Mouse (Mus musculus) neural tube, embryonic 15.5 days (tissue): ENCODE results near the gene Hsd11b2. TPM values are rescaled to one million over a fixed set of nuclear protein-coding genes. Genes with fewer than 3 reads are reported as not detected.

Source experiments
- ATAC-seq: fragments of 200-750 bp; cut with Nextera tagmentation; 2 replicates; pipeline ENCODE4 v1.8.0; 2017; ENCODE audit warnings: mild to moderate bottlenecking, moderate TSS enrichment, moderate library complexity; ENCODE audit not compliant: low FRiP score
- H3K27ac ChIP-seq: fragments of 300-500 bp; sonication (generic); replicated peaks from 2 replicates; pipeline ENCODE4 v1.5.1; 2015; ENCODE audit warnings: mild to moderate bottlenecking, inconsistent platforms
- H3K27me3 ChIP-seq: fragments of 300-500 bp; sonication (generic); replicated peaks from 2 replicates; pipeline ENCODE4 v1.6.1; 2015; ENCODE audit warnings: inconsistent platforms
- H3K36me3 ChIP-seq: fragments of 300-500 bp; sonication (generic); 2 replicates; pipeline ENCODE4 v1.6.1; 2015; ENCODE audit warnings: inconsistent platforms
- H3K4me1 ChIP-seq: fragments of 300-500 bp; sonication (generic); 2 replicates; pipeline ENCODE4 v1.6.1; 2015; ENCODE audit warnings: inconsistent platforms
- H3K4me2 ChIP-seq: fragments of 300-500 bp; sonication (generic); 2 replicates; pipeline ENCODE4 v1.6.1; 2015; ENCODE audit warnings: inconsistent platforms, mild to moderate bottlenecking, moderate library complexity
- H3K4me3 ChIP-seq: fragments of 300-500 bp; sonication (generic); replicated peaks from 2 replicates; pipeline ENCODE4 v1.5.1; 2015; ENCODE audit warnings: mild to moderate bottlenecking, inconsistent platforms
- H3K9ac ChIP-seq: fragments of 300-500 bp; sonication (generic); replicated peaks from 2 replicates; pipeline ENCODE4 v1.6.1; 2015; ENCODE audit warnings: mild to moderate bottlenecking, inconsistent platforms
- H3K9me3 ChIP-seq: fragments of 300-500 bp; sonication (generic); replicated peaks from 2 replicates; pipeline ENCODE4 v1.6.1; 2016; ENCODE audit warnings: inconsistent platforms
- WGBS: fragments of 180-500 bp; shearing (Covaris S2); methylation state at CpG from one replicate; pipeline ENCODE4 v1.1.7; 2015; ENCODE audit warnings: mixed read lengths; 5-methylcytosine and 5-hydroxymethylcytosine counted together
- polyA plus RNA-seq: library from polyadenylated mRNA; unstranded; fragments of >200 nt; fragmentation: Nextera tagmentation; extraction: Ambion mirVana; gene quantifications from 2 replicates; pipeline ENCODE4 v1.2.1, GENCODE M21; 2015

Hsd11b2 gene
- polyA plus RNA-seq, 1 experiment from 2014 or later = 1.1 TPM

GRCm38 (mm10) chr8:105514194-105514593 is 4.4 kb upstream of the Hsd11b2 start:
- no peak overlapping the region for H3K4me3 ChIP-seq
- ATAC-seq = no peak
- H3K4me2 ChIP-seq = no peak overlapping the region
- no peak overlapping the region for H3K27ac ChIP-seq
- no peaks in the 10 kb centered on the region for H3K9me3 ChIP-seq
- 90% methylated on average over 6 of the region's 6 CpGs for WGBS
- H3K36me3 ChIP-seq = no peaks in the 10 kb centered on the region
- peaks cover 22% of the 10 kb centered on the region for H3K27me3 ChIP-seq
- peaks cover 23% of the 10 kb centered on the region for H3K4me1 ChIP-seq
- H3K9ac ChIP-seq = no peak overlapping the region

- H3K4me2 ChIP-seq = no peak overlapping the region
- ATAC-seq = no peak
- H3K4me3 ChIP-seq = no peak overlapping the region
- 89% methylated on average over 5 of the region's 5 CpGs for WGBS
- H3K4me1 ChIP-seq = peaks cover 28% of the 10 kb centered on the region
- H3K27ac ChIP-seq = no peak overlapping the region
- peaks cover 22% of the 10 kb centered on the region for H3K27me3 ChIP-seq
- H3K9me3 ChIP-seq = no peaks in the 10 kb centered on the region
- H3K9ac ChIP-seq = no peak overlapping the region
- no peaks in the 10 kb centered on the region for H3K36me3 ChIP-seq
Measured at GRCm38 (mm10) chr8:105514656-105515055, 3.9 kb upstream of the Hsd11b2 start.

- Histone ChIP-seq H3K27ac (no peak overlapping the region), H3K4me1 (peaks cover 33% of the 10 kb centered on the region), H3K36me3 (0 out of 2 replicates have a peak, but pooled peaks cover under 1% of the 10 kb centered on the region), H3K4me2 (peak overlapping the region; percentile 50), H3K9ac (no peak overlapping the region), H3K27me3 (peaks cover 22% of the 10 kb centered on the region), H3K9me3 (no peaks in the 10 kb centered on the region), H3K4me3 (peak overlapping the region; percentile 15; the same call in 1 of the 2 replicates)
- ATAC-seq = peak; percentile 48; the same call in 1 of the 2 replicates
- WGBS = 9% methylated on average over 12 of the region's 12 CpGs
Measured at GRCm38 (mm10) chr8:105516018-105516645, 2.4 kb upstream of the Hsd11b2 start.

GRCm38 (mm10) chr8:105517346-105517745 is 1.2 kb upstream of the Hsd11b2 start:
- no peak overlapping the region for H3K4me2 ChIP-seq
- no peak for ATAC-seq
- H3K4me1 ChIP-seq = peaks cover 35% of the 10 kb centered on the region
- H3K36me3 ChIP-seq = 0 out of 2 replicates have a peak, but pooled peaks cover 3% of the 10 kb centered on the region
- H3K27ac ChIP-seq = no peak overlapping the region
- no peak overlapping the region for H3K9ac ChIP-seq
- no peak overlapping the region for H3K4me3 ChIP-seq
- H3K9me3 ChIP-seq = no peaks in the 10 kb centered on the region
- H3K27me3 ChIP-seq = peaks cover 22% of the 10 kb centered on the region
- 51% methylated on average over 8 of the region's 8 CpGs for WGBS

GRCm38 (mm10) chr8:105519591-105519990 is 1.0 kb downstream of the Hsd11b2 start:
- ATAC-seq = no peak
- Histone ChIP-seq H3K4me1 (peaks cover 35% of the 10 kb centered on the region), H3K9ac (no peak overlapping the region), H3K36me3 (peaks cover 17% of the 10 kb centered on the region), H3K4me3 (peak overlapping the region; percentile 51; the same call in 1 of the 2 replicates), H3K27ac (no peak overlapping the region), H3K9me3 (no peaks in the 10 kb centered on the region), H3K27me3 (peaks cover 21% of the 10 kb centered on the region), H3K4me2 (peak overlapping the region; percentile 97)
- WGBS = 0% methylated on average over 2 of the region's 2 CpGs

GRCm38 (mm10) chr8:105520521-105520920 is 2.0 kb downstream of the Hsd11b2 start:
- Histone ChIP-seq H3K4me3 (no peak overlapping the region), H3K27ac (no peak overlapping the region), H3K27me3 (peaks cover 14% of the 10 kb centered on the region; the same call in 1 of the 2 replicates), H3K9ac (no peak overlapping the region), H3K9me3 (no peaks in the 10 kb centered on the region), H3K4me2 (no peak overlapping the region), H3K36me3 (peaks cover 27% of the 10 kb centered on the region), H3K4me1 (peaks cover 35% of the 10 kb centered on the region)
- ATAC-seq = no peak
- WGBS = 35% methylated on average over 5 of the region's 5 CpGs

GRCm38 (mm10) chr8:105521061-105521460 is 2.5 kb downstream of the Hsd11b2 start:
- Histone ChIP-seq H3K4me3 (no peak overlapping the region), H3K4me1 (peaks cover 32% of the 10 kb centered on the region), H3K4me2 (no peak overlapping the region), H3K36me3 (peaks cover 31% of the 10 kb centered on the region), H3K9me3 (no peaks in the 10 kb centered on the region), H3K27me3 (peaks cover 14% of the 10 kb centered on the region; the same call in 1 of the 2 replicates), H3K27ac (no peak overlapping the region), H3K9ac (no peak overlapping the region)
- no peak for ATAC-seq
- 11% methylated on average over 3 of the region's 3 CpGs for WGBS

GRCm38 (mm10) chr8:105521995-105522769 is 3.6 kb downstream of the Hsd11b2 start:
- no peak overlapping the region for H3K4me2 ChIP-seq
- no peaks in the 10 kb centered on the region for H3K9me3 ChIP-seq
- H3K27ac ChIP-seq = no peak overlapping the region
- 86% methylated on average over 21 of the region's 21 CpGs for WGBS
- peaks cover 28% of the 10 kb centered on the region for H3K4me1 ChIP-seq
- H3K27me3 ChIP-seq = peaks cover 6% of the 10 kb centered on the region; the same call in 1 of the 2 replicates
- H3K9ac ChIP-seq = no peak overlapping the region
- ATAC-seq = no peak
- H3K36me3 ChIP-seq = peaks cover 40% of the 10 kb centered on the region
- H3K4me3 ChIP-seq = no peak overlapping the region

GRCm38 (mm10) chr8:105522890-105523289 is 4.3 kb downstream of the Hsd11b2 start:
- Histone ChIP-seq H3K27me3 (no peaks in the 10 kb centered on the region), H3K9ac (no peak overlapping the region), H3K9me3 (no peaks in the 10 kb centered on the region), H3K4me2 (no peak overlapping the region), H3K4me3 (no peak overlapping the region), H3K36me3 (peaks cover 47% of the 10 kb centered on the region), H3K27ac (no peak overlapping the region), H3K4me1 (peaks cover 24% of the 10 kb centered on the region)
- WGBS = 81% methylated on average over 9 of the region's 9 CpGs
- ATAC-seq = no peak

GRCm38 (mm10) chr8:105527110-105527509 is 8.6 kb downstream of the Hsd11b2 start:
- Histone ChIP-seq H3K9me3 (no peaks in the 10 kb centered on the region), H3K4me2 (no peak overlapping the region), H3K9ac (no peak overlapping the region), H3K27ac (no peak overlapping the region), H3K36me3 (peaks cover 65% of the 10 kb centered on the region), H3K4me1 (peaks cover 2% of the 10 kb centered on the region; the same call in 1 of the 2 replicates), H3K4me3 (no peak overlapping the region), H3K27me3 (no peaks in the 10 kb centered on the region)
- WGBS = 79% methylated on average over 2 of the region's 2 CpGs
- no peak for ATAC-seq

- no peak overlapping the region for H3K27ac ChIP-seq
- H3K4me3 ChIP-seq = no peak overlapping the region
- H3K9ac ChIP-seq = no peak overlapping the region
- peaks cover 2% of the 10 kb centered on the region; the same call in 1 of the 2 replicates for H3K4me1 ChIP-seq
- H3K27me3 ChIP-seq = no peaks in the 10 kb centered on the region
- ATAC-seq = no peak
- H3K9me3 ChIP-seq = no peaks in the 10 kb centered on the region
- peaks cover 61% of the 10 kb centered on the region for H3K36me3 ChIP-seq
- no peak overlapping the region for H3K4me2 ChIP-seq
- 89% methylated on average over 1 of the region's 1 CpGs for WGBS
Measured at GRCm38 (mm10) chr8:105528206-105528605, 9.7 kb downstream of the Hsd11b2 start.

- peaks cover 54% of the 10 kb centered on the region for H3K36me3 ChIP-seq
- no peaks in the 10 kb centered on the region for H3K9me3 ChIP-seq
- 87% methylated on average over 3 of the region's 3 CpGs for WGBS
- H3K27ac ChIP-seq = no peak overlapping the region
- ATAC-seq = no peak
- H3K4me2 ChIP-seq = no peak overlapping the region
- H3K27me3 ChIP-seq = no peaks in the 10 kb centered on the region
- no peak overlapping the region for H3K4me3 ChIP-seq
- H3K4me1 ChIP-seq = peaks cover 11% of the 10 kb centered on the region; the same call in 1 of the 2 replicates
- no peak overlapping the region for H3K9ac ChIP-seq
Measured at GRCm38 (mm10) chr8:105529271-105529670, 10.7 kb downstream of the Hsd11b2 start.
